Mouse (Mus musculus) lung, embryonic 15.5 days (tissue): ENCODE measurements around the gene Tnrc6c. TPM values are rescaled to one million over a fixed set of nuclear protein-coding genes. Genes with fewer than 3 reads are reported as not detected.

Experiments
- ATAC-seq: fragments of 200-750 bp; cut with Nextera tagmentation; 2 replicates; pipeline ENCODE4 v1.8.0; 2017; ENCODE audit warnings: moderate number of reproducible peaks, borderline replicate concordance; ENCODE audit not compliant: low FRiP score, low TSS enrichment; ENCODE audit errors: extremely low read depth
- H3K27ac ChIP-seq: fragments of 300-500 bp; sonication (generic); 2 replicates; pipeline ENCODE4 v1.5.1; 2015; ENCODE audit warnings: moderate library complexity, mild to moderate bottlenecking, inconsistent platforms
- H3K27me3 ChIP-seq: fragments of 300-500 bp; sonication (generic); 2 replicates; pipeline ENCODE4 v1.6.1; 2015; ENCODE audit warnings: inconsistent platforms
- H3K36me3 ChIP-seq: fragments of 300-500 bp; sonication (generic); 2 replicates; pipeline ENCODE4 v1.6.1; 2015; ENCODE audit warnings: inconsistent platforms
- H3K4me1 ChIP-seq: fragments of 300-500 bp; sonication (generic); 2 replicates; pipeline ENCODE4 v1.6.1; 2015; ENCODE audit warnings: inconsistent platforms
- H3K4me2 ChIP-seq: fragments of 300-500 bp; sonication (generic); 2 replicates; pipeline ENCODE4 v1.6.1; 2015; ENCODE audit warnings: inconsistent platforms, mild to moderate bottlenecking, moderate library complexity
- H3K4me3 ChIP-seq: fragments of 300-500 bp; sonication (generic); 2 replicates; pipeline ENCODE4 v1.5.1; 2015; ENCODE audit warnings: mild to moderate bottlenecking, inconsistent platforms
- H3K9ac ChIP-seq: fragments of 300-500 bp; sonication (generic); 2 replicates; pipeline ENCODE4 v1.6.1; 2015; ENCODE audit warnings: inconsistent platforms
- H3K9me3 ChIP-seq: fragments of 300-500 bp; sonication (generic); 2 replicates; pipeline ENCODE4 v1.6.1; 2016; ENCODE audit warnings: inconsistent platforms
- WGBS: fragments of 180-500 bp; shearing (Covaris S2); methylation state at CpG from one replicate; pipeline ENCODE4 v1.1.7; 2015; 5-methylcytosine and 5-hydroxymethylcytosine counted together
- polyA plus RNA-seq: library from polyadenylated mRNA; unstranded; fragments of >200 nt; fragmentation: Nextera tagmentation; extraction: Ambion mirVana; gene quantifications from 2 replicates; pipeline ENCODE4 v1.2.1, GENCODE M21; 2015

The Tnrc6c gene
- polyA plus RNA-seq, 1 experiment from 2014 or later, result 10.7 TPM

- Histone ChIP-seq H3K4me1 (peaks cover 49% of the 10 kb centered on the region), H3K9me3 (no peaks in the 10 kb centered on the region)
Measured at GRCm38 (mm10) chr11:117778031-117778430, 123.9 kb downstream of the Tnrc6c start.

GRCm38 (mm10) chr11:117778851-117779433 is 124.9 kb downstream of the Tnrc6c start:
- peak overlapping the region; percentile 54 for H3K4me3 ChIP-seq
- no peak for ATAC-seq
- peak overlapping the region; percentile 49; the same call in 1 of the 2 replicates for H3K9ac ChIP-seq
- H3K27me3 ChIP-seq, result no peaks in the 10 kb centered on the region
- peak overlapping the region; percentile 88 for H3K27ac ChIP-seq
- H3K4me1 ChIP-seq, result peaks cover 56% of the 10 kb centered on the region
- H3K36me3 ChIP-seq, result no peaks in the 10 kb centered on the region
- H3K4me2 ChIP-seq, result peak overlapping the region; percentile 98
- no peaks in the 10 kb centered on the region for H3K9me3 ChIP-seq
- WGBS, result 44% methylated on average over 12 of the region's 12 CpGs

More at GRCm38 (mm10) chr11:117778031-117778430, 123.9 kb downstream of the Tnrc6c start:
- no peak for ATAC-seq
- 88% methylated on average over 11 of the region's 11 CpGs for WGBS
- H3K36me3 ChIP-seq, result no peaks in the 10 kb centered on the region
- H3K27ac ChIP-seq, result 0 out of 2 replicates have a peak overlapping the region, but pooled peaks have one; percentile 88
- H3K27me3 ChIP-seq, result no peaks in the 10 kb centered on the region
- no peak overlapping the region for H3K9ac ChIP-seq
- no peak overlapping the region for H3K4me3 ChIP-seq
- H3K4me2 ChIP-seq, result no peak overlapping the region

DNA sequence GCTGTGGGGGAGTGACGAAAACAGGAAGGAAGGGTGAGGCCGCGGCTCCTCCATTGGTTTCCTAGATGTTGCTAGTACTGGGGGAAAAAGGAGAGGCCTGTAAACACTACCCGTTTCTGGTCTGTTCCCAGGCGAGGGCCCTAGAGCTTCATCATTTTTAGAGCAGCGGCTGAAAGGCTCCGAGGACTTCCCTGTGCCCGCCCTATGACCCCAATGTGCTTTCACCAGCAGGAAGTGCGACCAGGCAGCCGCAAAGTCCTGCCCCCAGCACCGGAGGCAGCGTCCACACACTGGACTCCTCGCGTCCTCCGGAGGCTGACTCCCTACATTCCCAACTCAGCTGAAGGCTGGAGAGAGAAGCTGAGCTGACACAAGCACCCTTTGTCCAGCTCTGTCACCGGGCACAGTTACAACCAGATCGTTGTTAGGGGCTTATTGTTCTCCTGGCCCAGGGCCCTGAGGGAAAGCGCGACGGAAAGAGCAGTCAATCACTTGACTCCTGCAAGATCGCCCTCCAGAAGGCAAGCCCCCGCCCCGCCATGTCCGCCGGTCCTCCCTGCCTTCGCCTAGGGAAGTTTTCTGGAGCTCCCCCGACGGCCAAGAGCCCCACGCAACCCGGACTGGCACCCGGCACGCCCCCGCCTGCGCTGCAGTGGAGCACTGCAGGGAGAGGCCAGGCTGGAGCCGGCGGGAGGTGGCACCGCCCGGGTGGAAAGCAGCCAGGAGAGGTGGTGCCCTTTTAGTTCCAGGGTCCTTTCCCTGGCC is 125.5 kb downstream of the Tnrc6c start:
- 1% methylated on average over 38 of the region's 38 CpGs for whole genome bisulfite sequencing
- Histone ChIP-seq H3K9me3 (no peaks in the 10 kb centered on the region), H3K4me1 (peaks cover 56% of the 10 kb centered on the region)

DNA sequence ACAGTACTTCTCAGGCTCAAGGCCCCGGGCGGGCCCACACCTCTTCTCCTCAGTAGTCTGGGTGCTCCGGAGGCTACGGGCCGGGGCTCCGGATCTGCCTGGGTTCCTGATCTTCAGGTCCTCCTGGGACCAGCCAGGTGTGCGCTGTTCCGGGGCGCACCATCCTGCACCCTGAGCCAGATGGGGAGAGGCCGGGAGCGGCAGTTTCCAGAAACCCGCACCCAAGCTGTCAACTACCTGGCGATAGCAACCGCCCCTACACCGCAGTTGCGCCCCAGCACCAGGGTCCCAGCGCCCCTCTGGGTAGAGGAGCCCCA is 126.1 kb downstream of the Tnrc6c start:
- Histone ChIP-seq H3K4me1 (peaks cover 56% of the 10 kb centered on the region), H3K27me3 (no peaks in the 10 kb centered on the region), H3K4me2 (peak overlapping the region; percentile 98), H3K27ac (peak overlapping the region; percentile 88), H3K9ac (peak overlapping the region; percentile 49), H3K36me3 (no peaks in the 10 kb centered on the region), H3K4me3 (peak overlapping the region; percentile 54), H3K9me3 (no peaks in the 10 kb centered on the region)
- WGBS, result under 1% methylated on average over 17 of the region's 17 CpGs
- no peak for ATAC-seq

More for the DNA sequence above, 125.5 kb downstream of the Tnrc6c start:
- no peaks in the 10 kb centered on the region for H3K27me3 ChIP-seq
- peak overlapping the region; percentile 88 for H3K27ac ChIP-seq
- H3K4me2 ChIP-seq, result peak overlapping the region; percentile 98
- peak; percentile 35 for ATAC-seq
- no peaks in the 10 kb centered on the region for H3K36me3 ChIP-seq
- H3K9ac ChIP-seq, result peak overlapping the region; percentile 49
- H3K4me3 ChIP-seq, result peak overlapping the region; percentile 54

DNA sequence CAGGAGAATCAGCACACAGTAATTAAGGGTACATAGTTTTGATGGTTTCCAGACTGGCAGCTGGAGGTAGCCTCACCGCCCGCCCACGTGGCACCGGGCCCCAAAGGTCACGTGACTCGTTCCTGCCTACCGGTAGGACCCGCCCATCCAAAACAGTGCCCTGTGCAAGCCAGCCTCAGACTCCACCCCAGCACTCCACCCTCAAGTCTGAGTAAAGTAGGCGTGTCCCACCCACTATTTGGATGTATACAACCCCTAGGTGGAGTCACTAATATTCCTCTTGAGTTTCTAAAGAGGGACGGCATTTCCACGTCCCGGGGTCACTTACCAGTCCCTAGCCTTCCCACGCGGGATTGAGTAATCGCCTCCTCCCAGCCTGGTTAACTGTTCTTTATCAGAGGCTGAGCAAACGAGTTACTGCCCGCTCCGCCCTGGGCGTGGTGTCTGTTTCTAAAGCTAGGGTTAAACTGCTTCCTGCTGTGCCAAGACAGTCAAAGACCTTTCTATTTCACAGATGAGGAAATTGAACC is 126.6 kb downstream of the Tnrc6c start:
- 1% methylated on average over 19 of the region's 19 CpGs for WGBS
- Histone ChIP-seq H3K27me3 (no peaks in the 10 kb centered on the region), H3K9ac (peak overlapping the region; percentile 49), H3K27ac (peak overlapping the region; percentile 88), H3K4me2 (peak overlapping the region; percentile 98), H3K36me3 (no peaks in the 10 kb centered on the region), H3K4me1 (peaks cover 56% of the 10 kb centered on the region), H3K9me3 (no peaks in the 10 kb centered on the region), H3K4me3 (peak overlapping the region; percentile 54)
- ATAC-seq, result peak; percentile 65

- peak overlapping the region; percentile 88 for H3K27ac ChIP-seq
- no peaks in the 10 kb centered on the region for H3K27me3 ChIP-seq
- no peak for ATAC-seq
- peak overlapping the region; percentile 54 for H3K4me3 ChIP-seq
- H3K9ac ChIP-seq, result peak overlapping the region; percentile 24; the same call in 1 of the 2 replicates
- peak overlapping the region; percentile 98 for H3K4me2 ChIP-seq
- no peaks in the 10 kb centered on the region for H3K9me3 ChIP-seq
- H3K36me3 ChIP-seq, result no peaks in the 10 kb centered on the region
- peaks cover 56% of the 10 kb centered on the region for H3K4me1 ChIP-seq
- 10% methylated on average over 18 of the region's 18 CpGs for WGBS
Measured at GRCm38 (mm10) chr11:117781199-117781821, 127.2 kb downstream of the Tnrc6c start.

DNA sequence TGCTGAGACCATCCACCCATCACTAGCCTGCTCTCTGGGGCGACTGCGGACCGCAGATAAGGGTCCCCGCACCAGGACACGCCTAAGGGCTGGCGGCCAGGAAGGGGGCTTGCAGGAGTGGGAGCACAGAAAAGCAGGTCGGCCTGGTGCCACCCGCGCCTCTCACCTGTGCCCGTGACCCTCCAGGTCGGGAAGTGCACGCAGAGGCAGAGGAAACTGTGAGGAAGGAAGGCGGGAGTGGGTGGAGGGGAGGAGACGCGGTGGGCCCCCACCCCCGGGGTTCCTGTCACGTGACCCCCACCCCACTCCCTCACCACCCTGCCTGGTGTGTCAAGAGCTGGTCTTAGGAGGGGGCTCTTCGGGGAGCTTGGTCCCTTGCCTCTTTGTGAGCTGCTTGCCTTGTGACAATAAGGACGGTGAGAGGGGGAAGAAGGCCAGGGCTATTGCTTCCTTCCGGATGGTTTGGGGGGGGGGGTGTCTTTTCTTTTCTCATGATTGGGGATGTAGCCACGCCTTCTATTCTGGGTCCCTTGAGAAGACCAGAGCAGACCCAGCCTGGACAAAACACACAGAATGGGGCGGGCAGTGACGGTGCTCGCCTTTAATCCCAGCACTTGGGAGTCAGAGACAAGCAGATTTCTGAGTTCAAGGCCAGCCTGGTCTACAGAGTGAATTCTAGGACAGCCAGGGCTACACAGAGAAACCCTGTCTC is 128.1 kb downstream of the Tnrc6c start, which contains the start of the genes Tmc8 and Tmc6:
Gene Tmc8, plus strand, starts transcription at position 84 of the 712 bp plus-strand sequence.
Gene Tmc6, minus strand, starts transcription at position 206 of the 712 bp plus-strand sequence.
- H3K36me3 ChIP-seq, result no peaks in the 10 kb centered on the region
- ATAC-seq, result peak; percentile 15; the same call in 1 of the 2 replicates
- H3K4me1 ChIP-seq, result peaks cover 56% of the 10 kb centered on the region
- peak within 1 kb of the TSS; percentile 54 for H3K4me3 ChIP-seq
- peak within 1 kb of the TSS; percentile 88 for H3K27ac ChIP-seq
- 42% methylated on average over 24 of the region's 24 CpGs for WGBS
- no peaks in the 10 kb centered on the region for H3K9me3 ChIP-seq
- H3K9ac ChIP-seq, result peak within 1 kb of the TSS; percentile 32; the same call in 1 of the 2 replicates
- H3K27me3 ChIP-seq, result no peaks in the 10 kb centered on the region
- H3K4me2 ChIP-seq, result peak within 1 kb of the TSS; percentile 98

DNA sequence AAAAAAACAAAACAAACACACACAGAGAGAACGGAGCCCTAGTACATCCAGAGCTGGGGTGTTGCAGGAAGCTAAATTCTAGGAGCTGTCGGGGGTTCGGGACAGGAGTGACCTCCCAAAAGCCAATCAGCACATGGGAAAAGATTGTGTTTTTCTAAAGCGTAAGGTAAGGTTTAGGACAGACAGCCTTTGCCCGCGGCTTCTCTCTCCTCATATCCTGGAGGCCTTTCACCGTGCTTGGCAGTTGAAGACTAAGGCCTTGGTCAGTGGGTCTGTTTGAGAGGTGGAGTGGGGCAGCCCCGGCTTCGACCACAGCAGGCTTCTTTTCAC is 128.6 kb downstream of the Tnrc6c start:
- peaks cover 51% of the 10 kb centered on the region for H3K4me1 ChIP-seq
- H3K27ac ChIP-seq, result peak overlapping the region; percentile 88
- ATAC-seq, result no peak
- peak overlapping the region; percentile 98 for H3K4me2 ChIP-seq
- H3K9me3 ChIP-seq, result no peaks in the 10 kb centered on the region
- H3K36me3 ChIP-seq, result no peaks in the 10 kb centered on the region
- H3K27me3 ChIP-seq, result no peaks in the 10 kb centered on the region
- H3K4me3 ChIP-seq, result peak overlapping the region; percentile 54
- WGBS, result 40% methylated on average over 9 of the region's 9 CpGs
- H3K9ac ChIP-seq, result peak overlapping the region; percentile 32; the same call in 1 of the 2 replicates

GRCm38 (mm10) chr11:117783089-117783488 is 129.0 kb downstream of the Tnrc6c start:
- no peaks in the 10 kb centered on the region for H3K27me3 ChIP-seq
- H3K4me3 ChIP-seq, result peak overlapping the region; percentile 54
- 4% methylated on average over 31 of the region's 31 CpGs for WGBS
- H3K9ac ChIP-seq, result peak overlapping the region; percentile 32
- peak overlapping the region; percentile 88 for H3K27ac ChIP-seq
- H3K36me3 ChIP-seq, result no peaks in the 10 kb centered on the region
- peaks cover 51% of the 10 kb centered on the region for H3K4me1 ChIP-seq
- H3K9me3 ChIP-seq, result no peaks in the 10 kb centered on the region
- 0 out of 2 replicates have a peak, but pooled peaks have one; percentile 17 for ATAC-seq
- peak overlapping the region; percentile 98 for H3K4me2 ChIP-seq

GRCm38 (mm10) chr11:117783683-117784309 is 129.7 kb downstream of the Tnrc6c start:
- Histone ChIP-seq H3K9ac (no peak overlapping the region; the same call in 1 of the 2 replicates), H3K4me3 (peak overlapping the region; percentile 54), H3K27me3 (no peaks in the 10 kb centered on the region), H3K9me3 (no peaks in the 10 kb centered on the region), H3K4me2 (peak overlapping the region; percentile 98), H3K36me3 (no peaks in the 10 kb centered on the region), H3K27ac (no peak overlapping the region), H3K4me1 (peaks cover 48% of the 10 kb centered on the region)
- 43% methylated on average over 10 of the region's 10 CpGs for WGBS
- no peak; the same call in 1 of the 2 replicates for ATAC-seq

DNA sequence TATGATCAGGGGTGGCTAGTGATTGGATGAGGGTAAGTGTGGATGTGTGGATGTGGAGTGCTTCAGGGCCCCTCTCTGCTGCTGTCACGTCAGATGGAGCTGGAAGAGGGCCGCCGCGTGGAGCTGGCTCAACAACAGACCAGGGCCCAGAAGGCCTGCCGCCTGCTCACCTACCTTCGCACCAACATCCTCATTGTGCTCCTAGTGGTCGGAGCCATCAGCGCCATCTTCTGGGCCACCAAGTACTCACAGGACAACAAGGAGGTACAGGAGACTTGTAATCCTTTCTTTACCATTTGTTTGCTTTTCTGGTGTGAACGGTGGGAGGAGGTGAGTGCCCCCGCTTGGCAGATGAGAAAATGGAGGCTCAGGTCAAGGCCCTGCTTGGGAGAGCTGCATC is 132.2 kb downstream of the Tnrc6c start:
- 17% methylated on average over 10 of the region's 10 CpGs for WGBS
- no peaks in the 10 kb centered on the region for H3K27me3 ChIP-seq
- H3K9me3 ChIP-seq, result no peaks in the 10 kb centered on the region
- H3K27ac ChIP-seq, result no peak overlapping the region
- H3K4me2 ChIP-seq, result no peak overlapping the region
- peaks cover 30% of the 10 kb centered on the region for H3K4me1 ChIP-seq
- no peak overlapping the region for H3K4me3 ChIP-seq
- ATAC-seq, result no peak
- H3K9ac ChIP-seq, result no peak overlapping the region
- no peaks in the 10 kb centered on the region for H3K36me3 ChIP-seq
